8 mouse cellular contexts compared by ENCODE assay signal in the genomic region with DNA sequence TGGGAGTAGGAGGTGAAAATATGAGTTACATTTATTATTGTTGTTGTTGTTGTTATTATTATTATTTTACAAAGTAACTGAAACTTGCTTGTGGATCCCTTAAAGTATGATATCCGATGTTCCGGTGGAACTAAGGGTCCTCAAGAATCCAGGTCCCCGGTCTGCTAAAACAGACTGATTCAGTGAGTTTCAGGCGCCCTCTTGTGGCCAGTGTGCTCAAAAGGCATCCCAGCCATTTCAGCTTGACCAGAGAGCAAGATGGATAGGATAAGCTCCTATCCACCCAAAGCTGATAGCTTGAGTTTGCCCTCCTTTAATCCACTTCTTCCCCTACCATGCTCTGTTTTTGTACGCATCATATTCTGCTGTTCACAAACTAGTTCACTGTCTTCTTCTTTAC. TPM values are rescaled to one million over a fixed set of nuclear protein-coding genes. Genes with fewer than 3 reads are reported as not detected.
DNase-seq lines count a peak whose midpoint lies in the region; ATAC-seq lines count a peak whose summit lies in the region.

No protein-coding gene starts in this region.

- peak; percentile 81 for DNase-seq in forebrain, embryonic 10.5 days (ENCODE audit: extremely low spot score, low spot score)
- DNase-seq in T-cell, adult 2 months (ENCODE audit: low spot score) = peak; percentile 28
- DNase-seq in cerebellum, postnatal 4 days (ENCODE audit: low spot score in 2 of 2) = peak; percentile 66 to 82
- peak; percentile 66 to 87 for DNase-seq in heart, postnatal 10 days
- DNase-seq in layer of hippocampus, postnatal 36 days = peak; percentile 64 to 71
- DNase-seq in spleen, postnatal 36 days (ENCODE audit: low spot score in 2 of 2) = peak; percentile 42 to 52

- peaks cover 14% of the 10 kb centered on the region; the same call in 1 of the 2 replicates for H3K27me3 ChIP-seq in forebrain, embryonic 10.5 days (ENCODE audit: poor library complexity, severe bottlenecking)
- peaks cover 15% of the 10 kb centered on the region for H3K27me3 ChIP-seq in forebrain, embryonic 13.5 days
- H3K27me3 ChIP-seq in midbrain, embryonic 15.5 days (replicated peaks) = 0 out of 2 replicates have a peak, but pooled peaks cover 9% of the 10 kb centered on the region

- H3K4me2 ChIP-seq in forebrain, embryonic 13.5 days = no peak overlapping the region
- no peak overlapping the region for H3K4me2 ChIP-seq in midbrain, embryonic 15.5 days

- no peak overlapping the region for H3K4me3 ChIP-seq in forebrain, embryonic 10.5 days
- no peak overlapping the region for H3K4me3 ChIP-seq in forebrain, embryonic 13.5 days
- no peak overlapping the region for H3K4me3 ChIP-seq in midbrain, embryonic 15.5 days

- H3K4me1 ChIP-seq in forebrain, embryonic 10.5 days = peaks cover 10% of the 10 kb centered on the region; the same call in 1 of the 2 replicates
- H3K4me1 ChIP-seq in forebrain, embryonic 13.5 days = no peaks in the 10 kb centered on the region
- no peaks in the 10 kb centered on the region for H3K4me1 ChIP-seq in midbrain, embryonic 15.5 days

- intact Hi-C loops in heart, postnatal 10 days (cut with DNase I) = loop anchor here (1.0 kb wide), 2 partner anchors 342 to 366 kb away; no protein-coding TSS in a partner anchor

- H3K36me3 ChIP-seq in forebrain, embryonic 10.5 days (replicated peaks) = no peaks in the 10 kb centered on the region
- no peaks in the 10 kb centered on the region for H3K36me3 ChIP-seq in forebrain, embryonic 13.5 days (ENCODE audit: poor library complexity, severe bottlenecking)
- no peaks in the 10 kb centered on the region for H3K36me3 ChIP-seq in midbrain, embryonic 15.5 days (replicated peaks)

- no peak overlapping the region for H3K27ac ChIP-seq in forebrain, embryonic 10.5 days
- no peak overlapping the region for H3K27ac ChIP-seq in forebrain, embryonic 13.5 days
- H3K27ac ChIP-seq in midbrain, embryonic 15.5 days = no peak overlapping the region

- H3K9ac ChIP-seq in forebrain, embryonic 13.5 days = no peak overlapping the region
- no peak overlapping the region for H3K9ac ChIP-seq in midbrain, embryonic 15.5 days

- WGBS in forebrain, embryonic 10.5 days = 11% methylated on average over 5 of the region's 5 CpGs
- WGBS in forebrain, embryonic 13.5 days = 6% methylated on average over 5 of the region's 5 CpGs
- 6% methylated on average over 5 of the region's 5 CpGs for WGBS in midbrain, embryonic 15.5 days

- H3K9me3 ChIP-seq in forebrain, embryonic 10.5 days = no peaks in the 10 kb centered on the region
- H3K9me3 ChIP-seq in forebrain, embryonic 13.5 days (replicated peaks) = no peaks in the 10 kb centered on the region
- H3K9me3 ChIP-seq in midbrain, embryonic 15.5 days = no peaks in the 10 kb centered on the region

- ATAC-seq in forebrain, embryonic 13.5 days = no peak
- 0 out of 2 replicates have a peak, but pooled peaks have one; percentile 29 for ATAC-seq in midbrain, embryonic 15.5 days (replicated peaks)

RNA-seq across cellular contexts. Expression of gene Cdca7l, which starts 35.0 kb away (rescaled TPM):
- polyA plus RNA-seq in forebrain, embryonic 10.5 days (2016; fragmentation: Nextera tagmentation; extraction: Ambion mirVana) = 73.9 and 74.2 TPM in 2 replicates
- polyA plus RNA-seq in forebrain, embryonic 13.5 days (2015; fragmentation: Nextera tagmentation; extraction: Ambion mirVana) = 20.4 and 27.0 TPM in 2 replicates
- 1 to 10 TPM; 2.1 to 2.2 TPM for total RNA-seq in heart, postnatal 10 days (2021)
- 1 to 10 TPM; 1.1 to 1.3 TPM for total RNA-seq in layer of hippocampus, postnatal 36 days (2021)
- polyA plus RNA-seq in midbrain, embryonic 15.5 days (2015; fragmentation: Nextera tagmentation; extraction: Ambion mirVana) = 3.4 and 4.1 TPM in 2 replicates

Comparison
In these comparisons a context has a peak if more than half of its experiments do, and no peak if none do; other contexts are left out.
1. DNase-seq: peak in every context shown above with its lines; median percentile 81 in forebrain, embryonic 10.5 days; 76 in heart, postnatal 10 days; 74 in cerebellum, postnatal 4 days; 68 in layer of hippocampus, postnatal 36 days; 47 in spleen, postnatal 36 days; 28 in T-cell, adult 2 months.